Mouse (Mus musculus): ENCODE results near the gene Crat.

Gene Crat

DNA sequence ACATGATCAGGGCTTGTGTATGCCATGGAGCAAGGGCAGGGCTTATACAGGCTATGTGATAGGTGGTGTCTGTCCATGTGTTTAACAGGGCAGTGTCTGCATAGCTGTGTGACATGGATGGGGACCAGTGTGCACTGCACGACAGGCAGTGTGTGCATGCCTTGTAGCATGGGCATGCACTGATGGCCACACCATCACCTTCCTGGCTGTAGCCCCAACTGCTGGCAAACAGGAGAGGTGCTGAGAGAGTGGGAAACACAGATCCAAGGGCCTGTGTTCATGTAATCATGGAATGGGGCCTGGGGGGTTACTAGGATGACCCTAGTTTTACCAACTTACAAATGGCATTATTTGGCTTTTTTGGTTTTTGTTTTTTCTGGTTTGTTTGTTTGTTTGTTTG, 11.7 kb downstream of the Crat start:
- no peak for DNase-seq (ENCODE audit: low spot score in 2 of 2)

DNA sequence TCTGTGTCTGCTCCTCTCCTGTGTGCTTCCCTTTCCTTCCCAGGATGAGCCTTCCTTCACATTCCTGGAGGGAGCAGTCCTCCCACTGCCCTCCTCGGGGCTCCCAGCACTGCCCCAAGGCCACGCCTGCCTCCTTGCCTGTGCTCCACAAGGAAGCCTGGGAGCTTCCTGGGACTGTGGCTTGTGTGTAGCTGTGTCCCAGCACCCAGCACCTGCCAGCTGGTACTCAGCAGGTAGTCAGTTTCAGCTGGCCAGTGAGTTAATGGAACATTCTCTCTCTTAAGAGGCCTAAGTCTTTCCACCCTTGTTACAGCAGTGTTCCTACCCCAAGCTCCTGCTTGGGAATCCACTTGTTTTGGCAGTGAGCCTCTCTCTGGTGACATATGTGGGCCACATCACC, 12.8 kb downstream of the Crat start:
- no peak for DNase-seq (ENCODE audit: low spot score in 2 of 2)

DNA sequence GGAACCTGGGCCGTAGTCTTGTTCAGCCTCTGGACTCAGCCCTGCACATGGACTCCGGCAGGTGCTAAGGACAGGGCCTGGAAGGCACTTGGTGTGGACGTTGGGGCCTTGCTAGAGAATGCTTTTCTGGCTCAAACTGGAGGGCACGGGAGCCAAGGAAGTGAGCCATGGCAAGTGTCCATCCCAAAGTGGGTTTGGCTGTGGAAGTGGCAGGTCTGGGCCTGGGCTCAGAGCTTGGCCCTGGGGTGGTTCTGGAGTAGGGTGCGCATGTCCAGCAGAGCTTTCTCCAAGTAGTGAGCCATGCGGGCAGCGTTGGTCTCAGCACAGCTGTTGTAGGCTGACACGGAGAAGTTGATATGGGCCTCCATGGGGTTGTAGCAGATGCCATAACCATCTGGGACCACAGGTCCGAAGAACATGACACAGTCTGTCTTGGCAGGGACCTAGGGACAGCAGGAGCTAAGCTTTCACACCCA, 13.2 kb downstream of the Crat start:
- no peak for DNase-seq (ENCODE audit: low spot score in 2 of 2)

DNA sequence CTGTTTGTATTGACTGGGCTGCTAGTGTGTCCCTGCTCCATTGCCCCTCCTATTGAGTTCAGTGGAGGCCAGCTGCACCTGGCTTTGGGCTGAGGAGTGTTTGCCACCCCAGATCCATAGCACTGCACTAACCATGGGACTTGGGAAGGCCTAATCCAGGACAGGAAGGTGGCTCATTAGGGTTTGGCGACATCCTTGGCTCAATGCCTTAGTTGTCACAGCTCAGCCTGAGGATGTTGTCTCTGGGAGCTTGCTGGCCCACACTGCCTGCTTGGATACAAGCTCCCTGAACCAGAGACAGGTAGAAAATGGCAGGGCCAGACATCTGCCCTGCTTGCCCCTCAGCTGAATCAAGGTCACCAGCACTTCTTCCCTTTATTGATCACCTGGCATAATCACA, 14.0 kb downstream of the Crat start:
- DNase-seq (ENCODE audit: low spot score in 2 of 2) = no peak

DNA sequence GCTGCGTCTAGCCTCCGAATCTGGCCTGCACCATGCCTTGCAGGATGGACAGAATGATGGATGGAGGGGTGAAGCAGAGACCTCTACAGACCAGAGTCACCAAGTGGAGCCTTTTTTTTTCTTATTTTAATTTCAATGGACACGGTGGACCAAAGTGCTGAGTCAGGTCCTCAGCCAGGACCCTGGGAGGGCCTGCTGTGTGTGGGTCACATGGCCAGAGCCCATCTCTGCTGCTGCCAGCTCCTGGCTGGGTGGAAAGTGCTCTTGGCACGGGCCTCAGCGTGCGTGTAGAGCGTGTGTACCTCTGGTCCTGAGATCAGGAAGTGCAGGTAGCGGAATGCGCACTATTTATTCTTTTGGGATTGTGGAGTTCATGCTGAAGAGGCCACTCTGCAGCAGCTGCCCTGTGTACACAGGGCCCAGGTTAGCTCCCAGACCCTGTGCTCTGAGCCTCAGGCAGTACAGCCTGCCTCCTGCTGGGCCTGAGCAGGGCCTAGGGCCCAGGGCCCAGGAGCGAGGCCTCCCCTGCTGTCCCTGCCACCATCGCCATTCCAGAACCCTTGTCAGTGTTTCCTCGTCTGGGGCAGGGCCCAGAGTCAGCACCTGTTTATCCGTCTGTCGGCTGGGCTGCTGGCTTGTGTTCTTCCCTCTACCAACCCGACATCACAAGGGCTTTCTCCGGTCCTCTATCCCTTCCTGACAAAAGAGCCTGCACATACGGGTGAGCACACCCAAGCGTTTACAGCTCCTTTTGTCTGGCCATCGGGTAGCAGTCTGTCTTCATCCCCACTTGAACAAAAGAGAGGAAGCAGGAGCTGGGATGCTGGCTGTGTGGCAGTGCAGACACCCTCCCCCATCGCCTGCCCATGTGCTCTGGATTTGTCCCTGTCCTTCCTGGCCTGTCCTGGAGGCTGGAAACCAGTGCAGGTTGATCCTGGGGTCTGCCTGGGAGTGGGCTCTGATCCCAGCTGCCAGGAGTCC, 16.1 kb downstream of the Crat start:
- no peak for DNase-seq (ENCODE audit: low spot score in 2 of 2)

DNA sequence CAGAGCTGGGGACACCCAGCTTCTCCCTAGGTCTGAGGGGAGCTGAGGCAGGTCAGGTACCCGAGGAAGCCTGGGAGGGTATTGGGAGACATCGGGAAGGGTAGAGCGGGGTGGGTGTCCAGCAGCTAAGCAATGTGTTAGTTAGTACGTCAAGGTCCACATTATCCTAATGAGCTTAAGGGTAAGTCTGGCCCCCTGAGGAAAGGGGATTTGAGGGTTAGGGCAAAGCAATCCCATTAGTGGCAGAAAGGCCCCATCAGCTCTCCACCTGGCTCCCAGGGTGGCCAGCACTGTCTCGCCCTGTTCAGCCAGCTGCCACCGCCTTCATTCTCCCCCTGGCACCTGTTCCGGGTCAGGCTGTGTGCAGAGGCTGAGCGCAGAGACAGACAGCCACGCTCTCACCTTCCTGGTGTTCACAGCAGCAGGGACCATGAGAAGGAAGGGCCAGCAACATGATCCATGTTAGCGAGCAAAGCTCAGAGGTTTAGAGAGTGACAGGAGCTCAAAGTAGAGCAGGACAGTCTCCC, 17.6 kb downstream of the Crat start:
- no peak for DNase-seq (ENCODE audit: low spot score in 2 of 2)

DNA sequence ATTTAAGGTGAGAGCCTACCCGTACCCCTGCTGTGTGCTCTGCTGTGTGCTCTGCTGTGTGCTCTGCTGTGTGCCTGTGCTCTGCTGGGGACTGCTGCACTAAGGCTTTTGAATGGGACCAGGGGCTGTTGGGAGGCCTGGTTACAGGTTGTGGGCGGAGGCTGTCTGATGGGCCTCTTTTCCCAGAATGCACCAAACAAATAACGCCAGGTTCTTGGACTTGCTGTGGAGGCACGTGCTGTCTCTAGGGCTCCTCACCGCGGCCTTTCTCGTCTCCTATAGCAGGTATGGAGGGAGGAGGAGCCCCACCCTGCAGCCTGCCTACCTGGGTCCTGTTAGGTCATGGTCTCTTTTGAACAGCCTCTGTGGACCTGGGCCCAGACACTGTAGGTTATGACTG, 19.4 kb downstream of the Crat start:
- no peak for DNase-seq (ENCODE audit: low spot score in 2 of 2)

DNA sequence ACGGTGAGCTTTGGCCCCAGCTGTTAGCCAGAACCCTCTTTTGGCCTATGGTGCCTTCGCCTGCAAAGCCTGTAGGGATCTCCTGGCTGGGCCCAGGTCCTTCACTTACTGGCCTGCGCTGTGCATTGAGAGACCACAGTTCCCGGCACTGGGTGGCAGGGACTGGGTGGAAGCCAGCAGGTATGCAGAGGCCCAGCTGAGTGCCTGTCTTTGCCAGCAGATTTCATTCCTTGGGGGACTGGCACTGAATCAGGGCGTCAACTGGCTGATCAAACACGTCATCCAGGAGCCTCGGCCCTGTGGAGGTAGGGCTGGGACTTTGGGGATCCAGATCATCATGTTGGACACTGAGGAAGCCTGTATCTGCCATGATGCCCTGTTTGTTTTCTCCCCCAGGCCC, 19.9 kb downstream of the Crat start:
- no peak for DNase-seq (ENCODE audit: low spot score in 2 of 2)

DNA sequence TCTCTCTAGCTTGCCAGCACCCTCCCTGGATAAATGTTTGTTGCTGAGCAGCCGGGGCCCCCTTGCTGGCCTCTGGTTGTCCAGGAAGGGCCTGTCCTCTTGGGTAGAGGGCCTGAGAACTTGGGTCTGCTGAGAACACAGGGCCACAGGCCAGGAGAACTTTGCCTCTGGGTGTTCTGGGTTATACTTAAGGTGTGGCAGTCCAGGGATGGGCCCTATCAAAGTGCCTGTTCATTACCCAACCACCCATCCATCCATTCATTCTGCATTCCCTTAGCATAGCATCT, 22.3 kb downstream of the Crat start:
- no peak for DNase-seq (ENCODE audit: low spot score in 2 of 2)

DNA sequence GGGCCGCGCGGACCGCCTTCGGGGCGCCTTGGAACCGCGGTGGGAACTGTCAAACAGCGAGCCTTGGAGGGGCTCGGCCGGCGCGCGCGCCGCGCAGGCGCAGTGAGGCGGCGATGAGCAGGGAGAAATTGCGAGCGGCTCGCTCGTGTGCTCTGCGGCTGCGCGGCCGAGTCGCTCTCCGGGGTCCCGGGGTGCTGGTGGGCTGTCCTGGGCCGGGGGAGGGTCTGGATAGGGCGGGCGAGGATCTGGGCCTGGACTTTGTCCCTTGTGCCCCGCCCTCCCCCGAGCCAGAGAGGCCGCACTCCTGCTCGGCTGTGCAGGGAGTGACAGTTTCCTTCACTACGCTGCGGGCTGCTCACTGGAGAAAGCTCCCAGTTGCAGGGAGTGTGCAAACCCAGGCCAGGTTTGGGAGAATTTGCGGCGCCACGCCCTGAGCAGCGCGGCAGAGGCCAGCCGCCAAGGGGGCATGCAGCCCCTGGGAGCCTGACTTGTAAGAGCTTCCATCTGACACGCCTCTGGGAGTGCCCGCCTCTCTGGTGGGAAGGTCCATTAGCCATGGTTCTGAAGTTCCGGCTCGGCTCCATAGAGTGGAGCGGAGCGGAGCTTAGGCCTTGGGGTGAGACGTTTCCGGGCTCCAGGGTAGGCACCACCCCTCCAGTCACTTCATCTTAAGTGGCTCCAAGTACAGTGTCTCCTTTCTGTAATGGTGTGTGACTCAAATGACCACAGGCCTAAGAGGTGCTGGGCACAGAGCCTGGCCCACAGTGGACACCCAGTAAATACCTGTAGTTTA, 22.8 kb downstream of the Crat start:
- peak in 1 of 2 experiments; percentile 20 for DNase-seq (ENCODE audit: low spot score in 2 of 2)

DNA sequence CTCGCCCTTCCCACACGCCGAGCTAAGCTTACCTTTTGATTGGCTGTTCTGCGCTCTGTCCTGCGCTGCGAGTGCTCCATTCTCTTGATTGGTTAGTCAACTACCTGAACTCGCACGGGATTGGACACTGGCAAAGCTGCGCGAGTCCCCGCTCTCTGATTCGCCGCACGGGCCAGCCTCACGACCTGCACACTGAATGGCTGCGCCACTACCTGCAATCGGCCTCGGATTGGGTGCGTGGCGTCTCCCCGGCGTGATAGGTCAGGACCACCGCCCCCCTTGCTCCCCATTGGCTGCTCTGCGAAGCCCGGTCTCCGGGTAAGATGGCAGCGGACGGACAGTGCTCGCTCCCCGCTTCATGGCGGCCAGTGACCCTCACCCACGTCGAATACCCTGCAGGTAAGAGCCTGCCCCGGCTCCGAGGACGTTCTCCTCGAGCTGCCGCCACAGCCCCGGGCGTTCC, 23.5 kb downstream of the Crat start, which contains the start of gene Dolpp1:
Gene Dolpp1 (plus strand): TSS at position 141 of the 463 bp plus-strand sequence.
- DNase-seq (ENCODE audit: low spot score in 2 of 2) = peak; percentile 98

DNA sequence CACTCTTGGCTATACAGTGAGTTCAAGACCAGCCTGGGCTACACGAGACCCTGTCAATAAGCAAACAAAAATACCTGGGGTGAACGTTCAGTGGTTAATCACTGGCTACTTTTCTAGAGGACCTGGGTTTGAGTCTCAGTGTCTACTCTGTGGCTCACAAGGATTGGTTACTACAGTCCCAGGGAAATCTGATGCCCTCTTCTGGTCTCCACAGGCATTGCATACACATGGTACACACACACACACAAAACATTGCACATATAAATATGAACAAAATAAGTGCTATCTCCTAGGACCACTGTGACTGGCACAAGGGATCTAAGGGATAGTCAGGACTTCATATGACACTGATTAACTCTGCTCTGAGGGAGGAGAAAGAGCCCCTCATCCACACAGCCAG, 26.6 kb downstream of the Crat start:
- no peak for DNase-seq (ENCODE audit: low spot score in 2 of 2)

DNA sequence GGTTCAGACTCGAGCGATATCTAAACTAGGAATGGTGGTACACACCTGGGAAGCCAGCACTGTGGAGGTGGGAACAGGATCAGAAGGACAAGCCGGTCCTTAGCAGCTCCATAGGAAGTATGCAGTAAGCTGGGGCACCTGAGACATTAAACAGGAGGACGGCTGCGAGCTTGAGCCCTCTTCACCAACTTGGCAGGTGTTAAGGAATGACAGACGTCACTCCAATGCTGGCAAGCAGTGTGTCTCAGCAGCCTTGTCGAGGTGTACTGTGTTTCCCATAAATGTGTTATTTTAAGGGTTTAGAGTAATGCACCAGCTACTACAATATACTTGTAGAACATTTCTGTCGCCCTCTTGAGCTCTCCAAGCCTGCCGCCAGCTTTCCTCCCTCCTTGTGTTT, 28.7 kb downstream of the Crat start:
- no peak for DNase-seq (ENCODE audit: low spot score in 2 of 2)

DNA sequence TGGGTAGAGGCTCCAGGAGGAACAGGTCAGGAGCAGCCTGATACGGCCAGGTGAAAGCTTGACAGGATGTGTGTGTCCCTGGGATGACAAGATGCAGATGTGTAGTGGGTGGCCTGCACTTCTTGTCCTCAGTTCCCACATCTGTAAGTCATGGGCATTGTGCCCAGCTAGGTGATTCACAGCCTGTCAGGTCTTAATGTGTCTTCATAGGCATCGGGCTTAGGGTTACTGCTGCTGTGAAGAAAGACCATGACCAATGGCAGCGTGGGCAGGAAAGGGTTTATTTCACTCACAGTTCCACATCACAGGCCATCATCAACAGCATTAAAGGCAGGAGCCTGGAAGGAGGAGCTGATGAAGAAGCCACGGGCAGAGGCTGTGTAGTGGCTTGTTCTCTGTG, 30.0 kb downstream of the Crat start:
- DNase-seq (ENCODE audit: low spot score in 2 of 2) = no peak

DNA sequence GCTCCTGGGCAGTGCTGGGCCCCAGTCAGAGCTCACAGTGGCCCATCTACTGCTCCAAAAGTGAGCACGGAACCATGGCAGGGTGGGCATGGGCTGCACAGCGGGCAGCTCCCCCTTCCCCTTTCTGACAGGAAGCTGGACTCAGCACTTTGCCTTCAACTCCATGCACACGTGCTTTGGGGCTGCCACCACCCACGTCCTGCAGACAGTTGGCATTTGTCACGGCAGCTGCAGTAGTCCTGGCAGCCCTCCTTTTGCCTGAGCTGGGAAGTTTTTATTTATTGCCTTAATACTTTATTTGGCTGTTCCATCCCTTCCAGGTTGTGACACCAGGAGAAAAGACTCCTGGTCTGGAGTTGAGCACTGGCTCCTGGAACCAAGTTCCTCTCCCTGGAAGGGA, 30.8 kb downstream of the Crat start:
- DNase-seq (ENCODE audit: low spot score in 2 of 2) = no peak

DNA sequence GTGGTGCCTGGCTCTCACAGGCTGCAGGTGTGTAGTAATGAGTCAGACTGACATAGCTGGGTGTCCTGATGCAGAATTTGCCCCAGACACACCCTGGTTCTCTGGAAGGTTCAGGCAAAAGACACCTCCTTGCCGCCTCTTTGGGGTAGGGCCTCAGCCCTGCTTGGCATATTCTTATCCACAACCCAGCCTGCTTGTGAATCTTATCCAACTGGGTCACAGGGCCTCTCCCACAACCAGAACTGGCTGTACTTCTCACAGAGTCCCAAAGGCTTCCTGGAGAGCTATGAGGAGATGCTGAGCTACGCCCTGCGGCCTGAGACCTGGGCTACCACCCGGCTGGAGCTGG, 34.3 kb downstream of the Crat start:
- DNase-seq (ENCODE audit: low spot score in 2 of 2) = no peak

DNA sequence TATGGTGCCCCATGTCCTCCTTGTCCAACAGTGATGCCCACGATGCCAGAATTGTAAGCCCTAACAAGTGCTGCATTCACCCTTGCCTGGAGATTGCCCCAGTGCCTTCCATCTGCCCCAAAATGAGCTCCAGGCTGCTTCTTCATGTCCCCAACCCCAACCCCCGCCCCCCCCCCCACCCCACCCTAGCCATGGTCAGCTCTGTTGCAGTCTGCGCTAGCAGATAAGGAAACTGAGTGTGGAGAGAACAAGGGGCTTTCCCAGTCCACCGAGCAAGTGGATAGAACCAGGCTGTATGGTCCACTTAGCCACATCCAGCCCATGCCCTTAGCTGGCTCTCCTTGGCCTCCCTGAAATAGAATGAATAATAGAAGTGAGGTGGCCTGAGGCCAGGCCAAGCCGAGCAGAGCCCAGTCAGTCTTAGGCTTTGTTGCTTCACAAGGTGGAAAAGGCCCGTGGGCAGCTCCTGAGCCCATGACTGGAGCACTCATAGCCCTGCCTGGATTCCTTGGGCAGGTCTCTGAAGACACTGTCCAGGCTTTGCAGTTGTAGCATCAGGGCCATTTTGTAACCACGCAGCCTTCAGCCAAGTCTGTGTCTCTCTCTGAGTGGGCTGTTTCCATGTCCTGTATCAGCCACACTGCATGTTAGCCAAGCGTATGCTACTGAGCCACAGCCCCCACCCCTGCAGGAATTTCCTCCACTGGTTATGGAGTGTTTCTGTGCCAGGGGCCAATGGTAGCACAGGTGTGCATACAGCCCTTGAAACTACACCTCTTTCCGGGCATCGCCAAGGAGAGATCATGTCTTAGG, 34.8 kb downstream of the Crat start:
- DNase-seq (ENCODE audit: low spot score in 2 of 2) = no peak

DNA sequence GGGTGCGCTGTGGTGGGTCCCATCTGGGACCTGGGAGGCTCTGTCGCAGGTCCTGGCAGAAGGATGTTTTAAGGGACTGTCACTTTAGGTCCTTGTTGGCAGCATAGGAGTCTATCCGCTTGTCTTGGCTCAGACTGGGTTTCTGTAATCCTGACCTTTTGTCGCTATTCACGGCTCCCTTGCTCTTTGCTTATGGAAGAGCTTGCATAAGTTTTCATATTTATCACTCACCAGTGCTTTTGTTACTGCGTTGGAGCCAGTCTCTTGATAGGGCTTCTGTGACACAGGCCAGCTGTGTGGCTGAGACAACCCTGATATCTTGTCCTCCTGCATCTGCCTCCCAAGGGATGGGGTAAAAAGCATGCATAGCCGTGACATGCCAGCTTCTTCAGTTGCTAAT, 36.3 kb downstream of the Crat start:
- no peak for DNase-seq (ENCODE audit: low spot score in 2 of 2)

DNA sequence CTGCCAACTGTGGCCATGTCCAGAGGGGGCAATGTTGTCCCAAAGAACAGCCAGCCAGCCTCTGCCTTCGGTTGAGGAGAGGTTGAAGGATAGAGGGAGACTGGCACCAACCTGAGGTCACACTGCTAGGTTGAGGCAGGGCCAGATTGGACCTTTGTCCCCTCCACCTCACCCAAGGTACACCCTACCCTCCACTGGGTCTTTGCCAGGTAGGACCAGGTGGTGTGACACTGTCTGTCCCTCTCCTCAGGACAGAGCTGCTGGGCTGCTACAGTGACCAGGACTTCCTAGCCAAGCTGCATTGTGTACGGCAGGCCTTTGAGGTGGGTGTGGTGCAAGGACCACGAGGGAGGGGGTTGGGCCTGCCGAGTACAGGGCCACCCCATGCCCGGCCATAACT, 37.9 kb downstream of the Crat start:
- DNase-seq (ENCODE audit: low spot score in 2 of 2) = no peak

DNA sequence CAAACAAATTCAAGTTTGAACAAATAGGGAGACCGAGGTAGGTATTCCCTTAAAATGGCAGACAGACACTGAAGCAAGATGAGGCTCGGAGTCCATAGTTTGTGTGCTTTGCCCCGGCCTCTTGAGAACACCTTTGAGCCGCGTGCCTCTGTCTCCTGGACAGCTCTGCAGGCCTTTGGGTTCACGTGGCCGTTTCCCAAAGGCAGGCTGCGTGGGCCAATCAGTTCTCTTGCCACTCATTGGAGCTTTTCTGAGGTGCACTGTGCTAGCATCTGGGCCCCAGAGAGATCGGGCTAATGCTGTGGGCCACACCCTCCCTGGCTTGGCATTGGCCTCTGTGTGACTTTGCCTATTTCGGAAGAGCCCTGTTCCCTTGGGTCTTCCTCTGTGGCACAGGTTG, 39.7 kb downstream of the Crat start:
- no peak for DNase-seq (ENCODE audit: low spot score in 2 of 2)

DNA sequence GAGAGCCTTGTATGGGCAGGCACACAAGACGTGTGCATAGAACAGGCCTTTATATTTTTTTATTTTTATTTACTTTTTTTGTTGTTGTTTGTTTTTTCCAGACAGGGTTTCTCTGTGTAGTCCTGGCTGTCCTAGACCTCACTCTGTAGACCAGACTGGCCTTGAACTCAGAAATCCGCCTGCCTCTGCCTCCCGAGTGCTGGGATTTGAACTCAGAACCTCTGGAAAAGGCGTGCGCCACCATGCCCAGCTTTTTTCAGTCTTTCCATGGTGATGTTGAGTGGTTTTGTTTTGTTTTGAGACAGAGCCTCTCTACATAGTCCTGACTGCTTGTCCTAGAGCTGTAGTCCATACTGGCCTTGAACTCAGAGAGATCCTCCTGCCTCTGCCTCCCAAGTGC, 42.9 kb downstream of the Crat start:
- DNase-seq (ENCODE audit: low spot score in 2 of 2) = no peak

DNA sequence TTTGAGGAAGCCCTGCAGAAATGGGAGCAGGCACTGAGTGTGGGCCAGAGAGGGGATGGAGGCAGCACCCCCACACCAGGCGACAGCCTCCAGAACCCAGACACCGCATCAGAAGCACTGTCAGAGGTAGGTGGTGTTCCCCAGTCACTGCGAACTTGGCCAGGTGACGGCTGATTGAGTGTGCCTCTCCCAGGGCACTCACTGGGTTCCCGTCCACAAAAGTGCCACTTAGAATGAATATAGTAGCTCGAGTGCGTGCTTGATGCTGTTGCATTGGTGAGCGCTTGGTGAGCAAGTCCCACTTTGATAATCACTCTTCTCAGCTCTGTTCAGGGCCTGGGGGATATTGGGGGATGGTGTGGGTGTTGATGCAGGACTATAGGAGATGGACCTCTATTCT, 44.1 kb downstream of the Crat start:
- no peak for DNase-seq (ENCODE audit: low spot score in 2 of 2)

Data from natural killer cell, adult 2 months (primary cell).